Mouse (Mus musculus) spleen, adult 18-20 months (tissue): Measurements from ENCODE around the gene Adgrf1.

Experiments
- DNase-seq, 2 experiments: peaks; one replicate each; pipeline ENCODE4 v3.0.0; 2022; ENCODE audit warnings: mixed read lengths in 2 of 2

The Adgrf1 gene

DNA sequence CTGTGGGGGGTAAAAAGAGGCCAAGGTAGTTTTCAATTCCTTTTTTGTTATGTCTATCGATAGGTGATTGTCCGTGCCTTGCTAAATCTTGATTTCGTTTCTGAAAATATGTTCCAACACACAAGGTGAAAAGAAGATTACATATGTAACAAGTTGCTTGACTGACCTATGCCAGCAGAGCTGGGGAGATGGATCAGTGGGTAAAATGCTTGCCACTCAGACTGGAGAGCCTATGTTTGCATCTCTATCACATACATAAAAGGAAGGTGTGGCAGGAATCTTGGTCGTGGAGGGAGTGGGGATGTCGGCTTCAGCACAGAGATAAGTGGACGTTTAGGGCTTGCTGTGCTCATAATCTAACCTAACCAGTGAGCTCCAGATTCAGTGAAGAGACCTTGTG lies 93.8 kb downstream of the Adgrf1 start:
- DNase-seq: no peak

DNA sequence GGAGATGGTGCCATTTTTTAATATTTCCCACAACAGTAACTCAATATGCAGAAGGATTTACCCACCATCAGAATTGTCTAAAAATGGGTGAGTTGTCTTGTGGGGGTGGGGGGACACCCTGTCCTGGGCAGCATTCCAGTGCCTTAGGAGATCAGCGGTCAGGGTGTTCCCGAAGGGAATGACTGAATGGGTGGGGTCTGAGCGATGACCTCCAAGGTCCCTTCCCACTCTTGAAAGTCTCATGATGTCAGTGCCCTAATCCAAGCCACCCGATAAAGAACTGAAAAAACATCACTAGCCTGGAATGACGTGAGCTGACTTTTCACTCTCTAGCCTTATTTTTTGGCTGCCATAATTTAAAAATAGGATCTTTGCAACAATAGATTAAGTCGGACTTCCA lies 95.2 kb downstream of the Adgrf1 start:
- DNase-seq: no peak

GRCm38 (mm10) chr17:43366486-43366885 lies 96.4 kb downstream of the Adgrf1 start:
- no peak for DNase-seq

- no peak for DNase-seq
Measured at GRCm38 (mm10) chr17:43368171-43368576, 98.0 kb downstream of the Adgrf1 start.

GRCm38 (mm10) chr17:43372604-43373003 lies 102.5 kb downstream of the Adgrf1 start:
- no peak for DNase-seq

- no peak for DNase-seq
Measured at GRCm38 (mm10) chr17:43374020-43374419, 103.9 kb downstream of the Adgrf1 start.
